Mouse (Mus musculus): Measurements from ENCODE around the gene Mars.

- TF ChIP-seq CTCF (IDR thresholded peaks at IDR 0.05; ENCODE audit: control insufficient read depth, insufficient read depth, low read length) (peak; percentile 19; the same call in 1 of the 2 replicates), POLR2A (IDR thresholded peaks at IDR 0.05; ENCODE audit: borderline replicate concordance, control insufficient read depth, low read depth, low read length) (no peak)
These were observed 21.6 kb upstream of the Mars start for GRCm38 (mm10) chr10:127333152-127333551.
